Mouse (Mus musculus) T-helper 1 cell (primary cell): ENCODE results near the gene Lmo4.

Source experiments
- in situ Hi-C: fragments of 300-600 bp; cut with MboI, MseI; formaldehyde crosslinking; loops from one replicate; pipeline ENCODE4 v1.15.1; 2025; ENCODE audit warnings: high pct_unique_total_duplicates

The Lmo4 gene

DNA sequence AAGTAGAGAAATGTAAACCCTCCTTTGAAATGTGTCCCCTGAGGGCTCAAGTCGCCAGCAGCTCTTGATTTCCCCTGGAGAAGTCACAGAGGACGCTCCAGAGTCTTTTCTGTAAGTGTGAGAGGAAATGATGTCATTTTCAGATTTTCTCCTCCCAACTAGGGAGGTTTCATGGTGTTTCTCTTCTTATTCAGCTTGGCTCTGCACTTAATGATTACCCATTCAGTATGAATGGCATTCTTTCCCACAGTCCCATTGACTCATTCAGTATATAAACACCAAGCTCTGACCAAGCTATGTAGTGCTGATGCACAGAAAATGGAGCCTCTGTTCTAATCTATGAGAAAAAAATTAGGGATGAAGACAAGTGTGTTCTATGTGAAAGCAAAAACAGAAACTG is 51.6 kb downstream of the Lmo4 start:
- in situ Hi-C loops, result no loop called here

- in situ Hi-C loops, result no loop called here
These were observed 54.0 kb downstream of the Lmo4 start for GRCm38 (mm10) chr3:144151001-144151400.

- in situ Hi-C loops, result no loop called here
These were observed 56.8 kb downstream of the Lmo4 start for GRCm38 (mm10) chr3:144148234-144148633.

DNA sequence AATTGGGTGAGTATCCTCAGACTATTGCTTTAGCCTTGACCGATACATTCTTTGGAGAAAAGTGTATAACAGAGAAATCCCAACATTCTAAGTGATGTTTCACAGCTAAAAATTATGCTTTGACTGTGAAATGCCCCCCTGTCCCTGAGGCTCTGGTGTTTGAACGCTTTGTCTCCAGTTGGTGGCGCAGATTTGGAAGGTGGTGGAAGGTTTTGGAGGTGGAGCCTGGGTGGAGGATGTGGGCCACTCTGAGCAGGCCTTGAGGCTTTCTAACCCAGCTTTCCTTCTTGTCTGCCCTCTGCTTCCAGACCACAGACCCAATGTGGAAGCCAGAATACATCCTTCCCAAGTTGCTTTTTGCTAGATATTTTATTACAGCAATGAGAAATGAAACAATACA is 57.8 kb downstream of the Lmo4 start:
- in situ Hi-C loops, result no loop called here

DNA sequence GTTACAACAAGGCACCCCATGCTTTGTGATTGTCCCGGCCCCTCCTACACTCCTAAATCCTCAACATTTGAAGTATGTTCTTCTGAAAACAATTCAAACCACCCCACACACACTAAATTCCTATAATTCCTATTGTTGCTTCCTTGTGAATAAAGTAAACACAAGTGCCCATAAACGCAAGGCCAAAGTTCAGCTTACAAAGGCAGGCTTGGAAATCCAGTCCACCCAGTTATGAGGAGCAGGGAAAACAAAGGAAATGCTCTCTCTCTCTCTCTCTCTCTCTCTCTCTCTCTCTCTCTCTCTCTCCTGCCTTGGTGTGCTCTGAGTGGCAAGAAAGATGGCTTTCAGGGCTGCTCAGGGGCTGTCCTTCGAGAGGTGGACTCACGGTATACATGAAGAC is 61.0 kb downstream of the Lmo4 start:
- in situ Hi-C loops, result no loop called here

DNA sequence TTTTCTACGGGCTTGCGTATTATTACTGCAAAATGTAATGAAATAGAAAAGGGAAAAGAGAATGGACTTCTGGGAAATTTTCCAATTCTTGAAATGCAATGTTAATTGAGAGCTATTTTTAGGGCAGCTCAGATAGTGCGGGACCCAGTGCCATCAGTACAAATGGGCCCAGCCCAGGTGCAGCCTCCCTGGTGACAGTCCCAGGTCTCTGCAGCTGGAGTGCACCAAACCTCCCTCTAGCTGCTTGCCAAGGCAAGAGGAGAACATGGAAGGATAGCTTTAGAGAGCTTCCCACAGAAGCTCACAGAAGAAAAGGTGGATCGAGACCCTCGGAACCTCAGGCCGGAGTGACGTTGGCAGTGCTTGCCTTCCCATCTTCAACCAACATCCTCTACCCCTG is 62.1 kb downstream of the Lmo4 start:
- in situ Hi-C loops, result no loop called here

DNA sequence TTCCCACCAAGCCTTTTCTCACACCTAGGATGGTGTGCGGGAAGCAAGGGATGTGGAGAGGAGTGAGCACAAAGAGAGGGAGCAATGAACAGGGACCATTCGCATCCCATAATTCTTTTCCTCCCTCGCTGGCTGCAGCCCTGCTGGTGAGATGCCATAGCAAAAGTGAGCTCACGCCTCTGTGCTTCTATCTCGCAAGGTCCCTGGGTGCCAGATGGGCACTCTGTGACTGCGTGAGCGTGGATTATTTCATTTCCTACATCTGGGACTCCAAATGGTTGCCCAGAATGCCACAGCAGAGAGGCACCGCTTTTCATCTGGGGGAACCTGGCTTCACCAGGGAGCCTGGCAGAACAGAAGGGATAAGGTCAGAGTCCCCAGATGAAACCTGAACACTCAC is 63.2 kb downstream of the Lmo4 start:
- in situ Hi-C loops, result no loop called here

DNA sequence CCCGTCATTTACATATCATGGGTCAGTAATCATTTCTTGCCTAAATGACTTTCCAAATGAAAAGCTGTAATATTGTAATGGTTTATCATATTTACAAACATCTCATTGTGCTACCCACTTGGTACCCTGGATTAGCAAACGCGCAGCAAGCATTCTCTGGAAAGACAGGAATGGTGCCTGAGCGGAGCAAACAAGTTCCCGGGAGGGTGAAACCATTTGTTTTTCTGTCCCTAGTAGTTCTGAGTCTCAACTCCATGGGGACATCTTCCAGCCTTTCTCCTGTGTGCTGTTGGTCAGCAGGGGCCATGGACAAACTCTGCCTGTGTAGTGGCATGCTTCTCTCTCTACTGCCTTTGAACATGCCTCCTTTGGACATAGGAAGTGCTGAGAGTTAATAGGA is 64.2 kb downstream of the Lmo4 start:
- in situ Hi-C loops, result no loop called here

DNA sequence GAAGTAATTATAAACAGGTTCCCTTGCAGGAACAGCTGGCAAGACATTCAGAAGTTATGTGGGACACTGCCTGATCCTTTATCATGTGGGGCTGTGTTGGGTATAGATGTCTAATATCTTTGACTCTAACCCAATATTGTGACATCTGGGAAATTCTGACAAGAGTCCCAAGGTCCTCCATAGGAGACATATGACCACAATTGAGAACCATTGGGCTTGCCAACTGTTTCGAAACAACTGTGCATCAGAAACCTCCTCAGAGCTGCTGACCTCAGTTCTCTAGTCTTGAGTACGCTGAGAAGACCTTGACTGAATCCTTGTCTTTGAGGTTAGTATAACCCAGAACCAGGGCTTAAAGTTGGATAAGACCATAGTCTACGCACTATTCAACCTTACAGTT is 66.4 kb downstream of the Lmo4 start:
- in situ Hi-C loops, result no loop called here
